Mouse (Mus musculus) megakaryocyte, adult 5-6 weeks (primary cell): Measurements from ENCODE around the gene Auts2. TPM values are rescaled to one million over a fixed set of nuclear protein-coding genes. Genes with fewer than 3 reads are reported as not detected.

Experiments used
- ATAC-seq: 2 replicates; pipeline ENCODE4 v1.8.0; 2016; ENCODE audit warnings: mild to moderate bottlenecking, inconsistent platforms; ENCODE audit not compliant: poor library complexity, severe bottlenecking
- total RNA-seq, 2 experiments: library from RNA; stranded (forward) in 1 of 2; stranded (reverse) in 1 of 2; fragments of 153-499, 151-499 nt in 1 of 2; fragments of 221-1000, 200-1000 nt in 1 of 2; gene quantifications; 2 replicates each; pipeline versions ENCODE4 v1.2.3 to v1.2.4; 2015 to 2017

The Auts2 gene
- total RNA-seq, 2 experiments from 2014 or later = 0.42 to 1.1 TPM

DNA sequence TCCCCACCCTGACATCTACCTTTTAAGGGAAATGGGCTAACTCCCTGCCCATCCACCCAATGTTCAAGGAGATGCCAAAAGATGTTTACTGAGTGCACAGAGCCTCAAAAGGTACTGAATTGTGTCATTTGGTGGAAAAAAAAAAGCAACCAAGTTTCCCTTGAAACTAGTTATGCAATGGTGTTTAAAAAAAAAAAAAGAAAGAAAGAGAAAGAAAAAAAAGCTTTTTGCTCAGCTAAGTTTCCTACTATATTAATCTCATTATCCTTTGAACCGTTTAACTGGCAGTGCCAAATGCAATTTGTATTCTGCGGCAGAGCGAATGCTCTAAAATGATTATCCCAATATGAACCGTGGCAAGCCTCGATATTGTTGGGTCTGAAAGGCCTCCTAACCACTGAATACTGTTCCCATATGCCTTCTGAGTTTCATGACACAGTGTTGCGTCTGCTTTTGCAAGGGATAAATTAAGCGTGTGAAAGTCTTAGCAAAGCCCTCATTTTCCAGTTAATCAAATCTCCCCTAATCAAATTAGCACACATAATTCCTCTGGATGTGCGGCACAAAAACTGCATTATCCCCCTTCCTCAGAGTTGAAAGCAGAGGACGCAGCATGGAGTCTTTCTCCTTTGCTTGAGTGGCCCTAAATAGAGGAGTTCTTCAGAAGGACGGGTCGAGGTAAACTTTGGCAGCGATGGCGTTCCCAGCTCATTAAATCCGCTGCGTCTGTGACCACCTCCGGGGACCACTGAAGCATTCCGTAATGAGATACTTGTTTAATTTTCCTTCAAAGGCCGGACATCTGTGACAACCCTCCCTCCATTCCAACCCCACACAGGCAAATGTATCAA is 897.6 kb downstream of the Auts2 start:
- no peak for ATAC-seq

DNA sequence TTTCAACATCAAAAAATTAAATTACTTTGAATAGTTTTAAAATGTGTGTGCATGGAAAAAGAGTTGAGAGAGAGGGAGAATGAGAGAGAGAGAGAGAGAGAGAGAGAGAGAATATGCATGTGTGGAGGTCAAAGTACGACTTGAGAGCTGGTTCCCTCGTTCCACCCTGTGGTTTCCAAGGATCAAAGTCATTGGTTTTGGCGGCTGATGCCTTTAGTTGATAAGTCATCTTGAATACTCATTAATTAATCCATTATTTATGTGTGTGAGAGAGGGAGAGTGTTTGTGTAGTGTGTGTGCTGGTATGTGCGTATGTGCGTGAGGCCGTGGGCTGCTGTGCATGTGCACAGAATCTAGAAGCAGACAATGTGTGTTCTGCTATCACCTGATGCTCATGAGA is 898.8 kb downstream of the Auts2 start:
- no peak for ATAC-seq

DNA sequence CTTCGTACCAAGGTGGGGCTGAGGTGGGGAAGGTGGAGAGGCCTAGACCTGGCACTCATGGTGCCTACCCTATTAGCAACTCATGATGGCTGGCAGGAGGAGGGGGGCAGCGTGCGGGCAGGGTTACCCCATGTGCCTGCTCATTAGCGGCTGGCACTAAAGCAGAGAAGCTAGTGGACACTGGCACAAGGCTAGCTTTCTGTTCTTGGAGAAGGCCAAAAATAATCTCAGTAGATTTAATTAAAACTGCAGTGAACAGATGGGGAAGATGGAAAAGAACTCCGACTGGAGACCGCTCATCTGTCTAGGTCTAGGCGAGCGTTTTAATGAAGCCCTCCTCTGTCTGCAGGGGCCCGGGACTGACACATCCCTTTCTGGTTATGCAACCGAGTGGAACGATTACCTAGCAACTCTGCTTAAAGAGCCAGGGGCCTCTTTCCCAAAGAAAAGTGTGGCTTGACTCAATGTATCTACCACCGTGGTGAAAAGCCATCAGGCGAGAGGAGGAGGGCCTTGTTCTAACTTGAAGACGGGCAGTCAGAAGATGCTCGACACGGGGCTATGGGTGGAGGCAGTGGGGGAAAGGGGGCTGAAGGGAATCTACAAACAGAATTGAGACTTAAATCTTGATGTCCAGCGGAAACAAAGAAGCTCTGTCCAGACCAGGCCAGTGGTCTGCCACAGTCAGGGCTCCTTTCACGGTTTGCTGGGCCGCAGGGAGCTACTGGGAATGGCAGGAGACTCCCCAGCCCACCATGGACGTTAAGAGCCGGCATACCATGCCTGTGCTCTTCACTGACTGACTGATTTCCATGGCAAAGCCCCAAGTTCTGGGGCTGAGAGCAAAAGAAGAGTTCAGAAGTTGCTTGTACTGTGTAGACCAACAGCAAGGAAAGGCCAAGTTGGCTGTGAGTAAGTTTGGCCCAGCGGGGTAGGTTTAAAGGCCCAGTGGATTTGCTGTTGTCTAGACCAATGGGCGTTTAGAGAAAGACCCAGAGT is 899.7 kb downstream of the Auts2 start:
- no peak for ATAC-seq

DNA sequence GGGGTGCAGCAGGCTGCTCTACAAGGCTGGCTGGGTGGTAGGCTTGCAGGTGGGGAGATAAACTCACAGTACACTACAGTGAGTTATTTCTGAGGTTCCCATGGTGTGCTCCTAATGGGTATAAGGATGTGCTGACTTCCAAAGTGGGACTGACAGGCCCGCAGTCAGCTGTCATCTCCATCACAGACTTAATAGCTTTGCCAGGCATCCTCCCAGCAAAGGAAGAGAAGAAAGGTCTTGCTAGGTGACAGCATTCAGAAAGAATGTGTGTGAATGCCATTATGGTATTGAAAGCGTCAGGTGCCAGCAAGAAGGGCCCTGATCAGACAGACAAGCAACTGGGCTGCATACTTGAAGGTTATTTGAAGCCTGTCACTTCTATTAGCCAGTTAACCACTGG is 900.4 kb downstream of the Auts2 start:
- ATAC-seq = no peak

DNA sequence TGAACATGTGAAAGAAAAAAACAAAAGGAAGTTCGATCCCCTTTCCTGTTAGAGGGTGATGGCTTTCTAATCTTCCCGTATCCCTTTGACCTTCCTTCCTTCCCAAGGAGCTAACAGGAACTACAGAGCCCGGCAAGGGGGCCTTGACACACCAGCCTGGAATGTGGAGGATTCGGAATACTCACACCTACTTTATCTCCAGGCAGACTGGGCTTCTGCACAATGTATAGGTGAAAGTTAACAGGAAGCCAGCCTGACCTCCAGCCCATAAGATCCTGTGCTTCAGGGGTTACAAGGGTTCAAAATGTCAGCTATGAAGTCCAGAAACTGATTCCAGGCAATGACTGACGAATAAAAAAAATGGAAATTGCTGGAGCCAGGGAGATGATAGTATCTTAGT is 906.7 kb downstream of the Auts2 start:
- no peak for ATAC-seq

DNA sequence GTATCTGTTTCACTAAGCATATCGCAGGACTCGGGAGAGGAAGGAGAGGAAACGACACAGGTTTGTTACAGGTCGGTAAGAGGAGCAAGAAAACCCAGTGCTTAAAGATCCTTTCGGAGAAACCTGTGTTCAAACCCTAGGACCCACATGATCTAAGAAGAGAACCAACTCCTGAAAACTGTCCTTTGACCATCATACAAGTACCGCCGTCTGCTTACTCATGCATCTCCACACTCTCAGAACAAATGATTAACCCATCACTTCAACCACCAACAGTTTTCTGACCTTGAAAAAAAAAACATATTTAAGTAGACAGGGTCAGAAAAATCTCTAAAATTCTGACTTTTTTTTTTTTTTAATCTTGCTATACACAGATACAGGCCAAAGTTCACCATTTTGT is 908.4 kb downstream of the Auts2 start:
- ATAC-seq = no peak

DNA sequence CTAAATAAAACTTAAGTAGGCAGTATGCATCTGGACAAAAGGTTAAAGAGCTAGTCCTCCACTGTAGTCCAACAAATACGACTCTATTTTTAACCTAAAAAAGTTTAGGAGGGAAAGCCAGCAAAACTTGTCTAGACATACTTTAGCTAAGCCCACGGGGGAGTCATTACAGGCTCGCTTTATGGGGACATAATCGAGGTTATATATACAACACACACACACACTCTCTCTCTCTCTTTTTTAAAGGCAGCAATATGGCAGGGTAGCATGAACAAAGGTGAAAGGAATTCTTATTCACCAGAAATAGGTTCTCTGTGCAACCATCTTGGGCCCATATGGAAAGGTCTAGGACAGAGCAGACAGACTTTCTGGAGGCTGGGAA is 911.2 kb downstream of the Auts2 start:
- ATAC-seq = no peak

DNA sequence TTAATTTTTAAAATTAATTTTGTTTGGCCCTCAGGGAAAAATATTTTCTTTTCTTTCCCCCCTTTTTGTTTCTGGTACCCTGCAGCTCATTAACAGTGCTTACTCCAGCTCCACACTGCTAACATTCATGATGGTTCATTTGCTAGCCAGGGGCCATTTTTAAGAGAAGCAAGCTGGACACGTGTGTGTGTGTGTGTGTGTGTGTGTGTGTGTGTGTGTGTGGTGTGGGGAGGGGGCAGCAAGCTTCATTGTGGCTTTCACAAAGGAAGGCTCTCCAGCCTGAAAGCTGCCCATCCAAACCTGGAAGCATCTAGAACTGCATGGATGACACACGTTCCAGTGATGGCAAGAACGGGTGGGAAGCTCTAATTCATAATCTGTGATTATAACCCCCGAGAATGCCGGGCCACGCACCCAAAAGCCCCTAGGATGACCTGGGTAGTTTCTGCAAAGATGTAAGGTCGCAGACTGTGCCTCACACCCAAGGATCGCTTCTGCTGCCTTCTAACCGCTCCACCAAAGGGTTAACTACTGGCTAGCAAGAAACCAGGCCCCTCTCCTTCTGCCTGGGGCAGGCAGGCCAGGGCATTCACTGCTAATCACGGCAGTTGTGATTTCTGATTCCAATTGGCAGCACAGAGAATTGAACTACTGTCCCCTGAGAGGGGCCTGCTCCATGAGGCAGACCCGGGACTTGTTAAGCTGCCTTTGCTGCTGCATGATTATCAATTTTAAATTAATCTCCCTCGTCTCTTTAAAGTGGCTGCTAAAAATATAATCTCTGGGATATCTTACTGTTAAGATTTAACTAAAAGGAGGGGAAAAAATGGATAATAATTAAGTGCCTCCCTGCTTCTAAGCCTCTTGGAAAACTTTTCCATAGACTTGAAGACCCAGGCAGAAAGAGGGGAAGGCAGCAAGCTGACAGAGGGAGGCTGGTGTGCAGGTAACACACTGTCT is 911.8 kb downstream of the Auts2 start:
- no peak for ATAC-seq

DNA sequence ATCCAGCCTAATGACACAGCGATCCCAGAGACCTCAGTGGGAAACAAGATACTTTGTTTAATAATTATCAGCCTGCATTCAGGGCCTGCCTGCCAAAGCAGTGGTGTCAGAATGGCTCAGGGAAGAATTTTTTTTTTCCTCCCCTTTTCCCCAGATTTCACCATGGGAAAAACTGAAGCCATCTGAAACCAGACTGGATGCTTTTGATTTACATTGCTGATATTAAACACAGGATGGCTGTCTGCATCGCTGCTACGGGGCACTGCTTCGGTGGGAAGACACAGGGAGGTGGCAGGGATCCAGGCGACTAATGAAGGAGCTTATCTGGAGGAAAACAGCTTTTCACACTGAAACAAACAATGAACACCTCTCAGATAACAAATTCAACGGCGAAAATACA is 912.6 kb downstream of the Auts2 start:
- ATAC-seq = no peak

DNA sequence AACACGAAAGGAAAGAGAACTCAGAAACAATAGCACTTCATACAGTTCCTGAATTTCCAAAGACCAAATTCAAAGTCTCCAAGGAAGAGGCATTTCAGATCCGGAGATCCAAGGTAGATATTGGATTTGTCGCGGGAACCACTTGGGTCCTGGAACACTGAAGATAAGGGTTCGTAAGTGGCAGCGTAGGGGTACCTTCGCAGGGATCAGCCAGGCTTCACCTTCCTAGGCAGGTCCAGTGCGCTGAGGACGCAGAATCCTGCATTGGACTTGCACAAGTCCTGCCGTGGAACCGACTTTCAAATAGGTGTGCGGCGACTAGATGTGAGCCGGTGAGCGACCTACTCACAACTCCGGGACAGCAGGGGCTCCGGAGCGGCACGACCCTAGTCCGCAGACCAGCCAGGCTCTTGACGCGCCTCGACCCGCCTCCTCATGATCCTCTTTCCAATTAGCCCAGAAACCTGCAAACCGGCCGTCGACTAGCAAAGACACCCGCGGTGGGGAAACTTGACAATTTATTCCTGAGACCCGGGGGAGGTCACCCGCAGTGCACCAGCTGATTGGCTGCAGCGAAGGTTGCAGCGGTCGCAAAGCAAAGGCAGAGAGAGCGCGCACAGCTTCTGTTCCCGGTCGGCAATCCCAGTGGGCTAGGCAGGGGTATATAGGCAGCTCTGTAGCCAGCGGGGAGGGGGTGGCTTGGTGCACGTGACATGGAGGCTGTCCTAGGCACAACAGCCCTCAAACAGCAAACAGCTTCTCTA is 926.8 kb downstream of the Auts2 start:
- no peak for ATAC-seq

DNA sequence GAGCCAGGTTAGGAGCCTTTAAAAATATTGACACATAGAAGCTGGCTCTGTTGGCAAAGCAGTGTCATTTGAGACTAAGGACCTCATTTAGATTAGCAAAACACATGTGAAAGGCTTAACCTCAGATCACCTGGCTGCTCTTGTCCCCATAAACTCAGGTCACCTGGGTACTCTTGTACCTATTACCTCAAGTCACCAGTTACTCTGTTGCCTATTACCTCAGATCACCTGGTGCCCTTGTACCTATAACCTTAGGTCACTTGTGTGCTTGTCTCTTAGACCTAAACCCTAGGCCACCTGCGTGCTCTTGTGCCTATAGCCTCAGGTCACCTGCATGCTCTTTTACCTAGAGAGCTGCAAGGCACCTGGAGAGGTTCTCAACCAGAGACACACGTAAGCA is 928.9 kb downstream of the Auts2 start:
- no peak for ATAC-seq

DNA sequence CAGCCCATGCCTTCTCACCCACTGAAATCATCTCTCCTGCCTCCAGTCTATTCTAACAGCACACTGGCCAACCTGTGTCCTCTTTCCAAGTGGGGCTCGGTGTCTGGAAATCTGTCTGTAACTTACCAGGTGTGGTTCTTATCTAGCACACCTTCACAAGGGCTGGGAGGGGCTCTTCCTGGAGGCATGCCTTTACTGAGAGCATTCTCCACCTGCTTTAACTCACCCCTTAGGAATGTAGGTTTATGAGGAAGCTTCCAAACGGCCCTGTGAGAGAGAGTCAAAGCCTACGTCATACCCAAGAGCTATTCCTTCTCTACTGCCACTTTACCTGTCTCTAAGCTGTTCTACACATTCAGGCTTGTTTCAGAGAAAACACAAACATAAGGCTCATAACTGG is 929.8 kb downstream of the Auts2 start:
- ATAC-seq = no peak

DNA sequence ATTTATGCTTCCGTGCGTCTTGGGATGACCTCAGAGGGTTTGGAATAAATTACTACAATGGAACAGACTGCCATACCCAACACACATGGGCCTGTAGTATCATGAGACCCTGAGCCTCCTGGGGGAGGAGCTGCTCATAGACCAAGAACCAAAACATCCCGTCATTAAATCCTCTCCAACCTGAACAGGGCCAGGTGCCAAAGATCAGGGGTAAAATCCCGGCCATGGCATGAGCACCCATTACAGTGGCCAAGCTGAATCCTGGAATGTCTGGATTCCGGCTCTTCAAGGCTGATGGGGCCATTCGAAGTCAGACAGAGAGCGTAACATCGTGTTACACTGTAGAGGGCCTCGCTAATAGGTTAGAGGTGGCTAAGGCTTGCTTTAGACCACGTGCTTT is 932.4 kb downstream of the Auts2 start:
- ATAC-seq = no peak

DNA sequence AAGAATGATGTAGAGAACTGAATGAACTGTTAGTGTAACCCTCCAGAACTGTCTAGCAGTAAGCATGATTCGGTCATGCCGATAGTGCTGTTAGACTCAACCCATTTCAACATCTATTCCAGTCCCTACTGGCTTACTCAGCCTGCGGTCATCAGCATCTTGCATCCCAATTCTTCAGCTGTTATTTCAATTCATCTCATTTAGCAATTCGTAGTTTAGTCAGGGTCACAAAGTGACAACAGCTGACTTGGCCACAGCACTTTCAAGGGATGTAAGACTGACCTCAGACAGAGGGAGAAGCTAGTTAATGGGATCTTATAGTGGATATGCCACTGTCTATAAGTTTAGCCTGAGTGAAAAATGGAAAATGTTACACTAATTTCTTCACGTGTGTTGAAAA is 936.4 kb downstream of the Auts2 start:
- no peak for ATAC-seq

DNA sequence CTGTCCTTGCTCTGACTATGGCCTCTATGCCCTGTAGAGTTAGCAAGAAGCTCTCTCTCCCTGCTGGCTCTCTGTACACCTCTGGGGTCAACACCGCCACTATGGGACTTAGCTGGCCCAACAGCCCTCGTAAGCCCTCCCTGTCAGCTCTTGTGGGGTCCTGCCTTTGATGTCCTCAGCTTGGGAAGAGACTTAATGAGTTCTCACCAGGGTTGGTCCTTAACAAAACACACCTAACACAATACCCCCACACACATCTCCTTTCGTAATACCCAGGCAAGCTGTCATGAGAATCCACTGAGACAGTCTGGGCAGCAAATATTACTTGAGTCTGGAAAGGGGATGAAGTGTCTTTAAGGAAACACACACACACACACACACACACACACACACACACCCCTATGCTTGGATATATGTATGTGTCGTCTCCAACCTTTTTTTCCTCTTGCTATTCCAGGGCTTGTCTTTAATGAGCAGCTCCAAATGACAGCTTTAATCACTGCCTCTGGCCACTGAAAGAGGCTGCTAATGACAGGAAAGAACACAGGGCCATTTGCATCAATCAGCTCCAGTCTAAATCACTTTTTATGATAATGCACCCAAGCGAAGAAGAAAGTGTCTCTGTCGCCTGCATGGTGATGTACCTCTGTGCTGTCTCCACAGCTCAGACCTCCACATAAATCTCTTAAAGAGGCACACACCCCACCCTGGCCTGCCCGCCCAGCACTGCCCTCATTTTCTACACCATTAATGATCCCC is 941.0 kb downstream of the Auts2 start:
- ATAC-seq = no peak

DNA sequence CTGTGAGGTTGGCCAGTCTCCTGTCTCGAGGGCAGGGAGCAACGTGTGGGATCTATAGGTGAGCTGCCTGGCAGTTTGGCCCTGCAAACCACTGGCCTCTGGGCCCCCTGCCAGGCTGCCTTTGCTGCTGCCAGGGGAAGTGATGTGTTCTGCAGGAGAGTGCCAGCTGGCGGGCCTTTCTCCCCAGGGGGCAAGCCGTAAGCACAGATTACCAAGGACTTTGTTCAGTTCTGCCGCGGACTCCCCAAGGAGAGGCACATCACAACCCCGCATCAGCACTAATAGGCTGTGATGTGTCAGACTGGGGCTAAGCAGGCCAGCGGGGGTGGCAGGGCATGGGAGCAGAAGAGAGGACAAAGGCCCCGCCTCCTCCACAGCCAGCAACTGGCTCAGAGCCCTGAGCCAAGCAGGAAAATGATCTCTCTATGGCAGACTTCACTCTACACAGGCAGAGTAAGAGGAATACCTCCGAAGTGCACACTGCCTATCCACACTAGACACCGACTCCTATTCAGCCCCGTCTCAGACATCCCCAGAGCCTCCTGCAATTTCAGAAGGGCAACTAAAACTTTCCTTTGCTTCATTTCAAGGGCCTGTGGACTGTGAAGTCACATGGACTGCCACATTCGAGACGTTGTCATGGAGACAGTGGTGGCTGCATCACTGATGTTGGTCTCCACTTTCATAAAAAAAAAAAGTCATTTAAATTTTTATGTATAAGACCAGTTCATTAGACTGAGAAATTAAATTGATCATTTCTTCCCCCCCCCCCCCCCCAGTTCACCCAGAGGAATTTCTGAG is 942.6 kb downstream of the Auts2 start:
- no peak for ATAC-seq

DNA sequence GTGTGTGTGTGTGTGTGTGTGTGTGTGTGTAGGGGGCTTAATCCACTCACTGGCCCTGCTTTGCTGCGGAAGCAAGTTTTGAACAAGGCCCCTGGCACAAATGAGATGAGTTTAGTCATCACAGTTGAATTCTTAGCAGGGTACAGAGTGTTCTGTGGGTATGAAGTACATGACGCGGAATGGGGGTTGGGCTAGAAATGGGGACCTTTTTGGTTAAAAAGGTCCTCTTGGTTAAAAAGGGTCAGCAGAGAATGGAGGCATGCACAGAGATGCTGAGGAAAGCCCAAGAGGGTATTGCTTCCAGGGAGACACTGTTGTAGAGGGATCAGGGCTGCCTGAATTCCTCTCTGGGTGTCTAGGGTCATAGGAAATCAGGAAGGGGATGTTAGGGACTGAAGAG is 945.6 kb downstream of the Auts2 start:
- no peak for ATAC-seq

DNA sequence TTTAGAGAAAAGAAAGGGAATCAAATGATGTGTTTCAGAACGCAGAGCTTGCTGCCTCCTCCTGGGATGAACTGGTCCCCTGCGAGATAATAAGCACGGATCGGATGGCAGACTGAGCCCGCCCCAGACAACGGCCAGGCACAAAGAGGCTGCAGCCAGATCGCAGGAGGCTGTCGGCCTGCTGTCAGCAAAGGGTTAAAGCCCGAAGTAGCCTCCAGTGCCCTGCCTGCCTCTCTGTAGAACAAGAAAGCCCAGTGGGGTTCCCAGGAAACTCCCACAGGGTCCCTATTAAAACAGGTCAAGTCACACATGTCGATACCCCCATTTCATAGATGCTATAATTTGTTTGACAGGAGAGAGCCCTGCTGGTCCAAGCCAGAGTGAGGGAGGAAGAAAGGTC is 946.6 kb downstream of the Auts2 start:
- ATAC-seq = no peak
